Mouse (Mus musculus) lung, postnatal 0 days (tissue): ENCODE measurements around the gene St3gal4. TPM values are rescaled to one million over a fixed set of nuclear protein-coding genes. Genes with fewer than 3 reads are reported as not detected.
A peak's percentile ranks its signal among the peaks of the same experiment; 100 is the strongest.

ENCODE experiments used
- ATAC-seq: fragments of 200-750 bp; cut with Nextera tagmentation; 2 replicates; pipeline ENCODE4 v1.8.0; 2017; ENCODE audit warnings: moderate library complexity
- DNase-seq: peaks from one replicate; pipeline ENCODE4 v3.0.0-alpha.2; 2016; ENCODE audit warnings: low spot score
- H3K27ac ChIP-seq: fragments of 300-500 bp; sonication (generic); 2 replicates; pipeline ENCODE4 v1.5.1; 2014; ENCODE audit warnings: antibody characterized with exemption, mild to moderate bottlenecking, low read length, mixed read lengths
- H3K27me3 ChIP-seq: fragments of 300-500 bp; sonication (generic); replicated peaks from 2 replicates; pipeline ENCODE4 v1.6.1; 2014; ENCODE audit warnings: low read length, mixed read lengths; ENCODE audit not compliant: insufficient read depth
- H3K36me3 ChIP-seq: fragments of 300-500 bp; sonication (generic); 2 replicates; pipeline ENCODE4 v1.6.1; 2014; ENCODE audit warnings: low read length, mixed read lengths; ENCODE audit not compliant: insufficient read depth
- H3K4me1 ChIP-seq: fragments of 300-500 bp; sonication (generic); 2 replicates; pipeline ENCODE4 v1.6.1; 2014; ENCODE audit warnings: antibody characterized with exemption, low read depth, low read length, mixed read lengths; ENCODE audit not compliant: insufficient read depth
- H3K4me2 ChIP-seq: fragments of 300-500 bp; sonication (generic); replicated peaks from 2 replicates; pipeline ENCODE4 v1.6.1; 2014; ENCODE audit warnings: low read depth, mild to moderate bottlenecking, low read length, moderate library complexity, mixed read lengths
- H3K4me3 ChIP-seq: fragments of 300-500 bp; sonication (generic); 2 replicates; pipeline ENCODE4 v1.5.1; 2014; ENCODE audit warnings: low read depth, low read length
- H3K9ac ChIP-seq: fragments of 300-500 bp; sonication (generic); replicated peaks from 2 replicates; pipeline ENCODE4 v1.6.1; 2014; ENCODE audit warnings: low read depth, mild to moderate bottlenecking
- H3K9me3 ChIP-seq: fragments of 300-500 bp; sonication (generic); 2 replicates; pipeline ENCODE4 v1.6.1; 2016; ENCODE audit warnings: low read length, mixed read lengths
- CTCF ChIP-seq: IDR thresholded peaks from 2 replicates; pipeline ENCODE4 v1.5.1; 2016; ENCODE audit warnings: antibody characterized with exemption, mild to moderate bottlenecking
- EP300 ChIP-seq: IDR thresholded peaks from 2 replicates; pipeline ENCODE4 v1.6.1; 2016; ENCODE audit warnings: antibody characterized with exemption, mild to moderate bottlenecking, control low read depth
- WGBS: fragments of 180-500 bp; shearing (Covaris S2); extraction: QIAGEN DNeasy Blood & Tissue Kit; methylation state at CpG from one replicate; pipeline ENCODE4 v1.1.7; 2014; 5-methylcytosine and 5-hydroxymethylcytosine counted together
- polyA plus RNA-seq: library from polyadenylated mRNA; unstranded; fragments of >200 nt; fragmentation: Nextera tagmentation; extraction: Ambion mirVana; gene quantifications from 2 replicates; pipeline ENCODE4 v1.2.1, GENCODE M21; 2015

St3gal4 gene
- polyA plus RNA-seq, 1 experiment from 2014 or later: 50.0 TPM

- H3K27ac ChIP-seq: no peak overlapping the region
- no peaks in the 10 kb centered on the region for H3K27me3 ChIP-seq
- DNase-seq (no peak), ATAC-seq (no peak)
- peaks cover 6% of the 10 kb centered on the region; the same call in 1 of the 2 replicates for H3K4me1 ChIP-seq
- no peak overlapping the region for H3K4me3 ChIP-seq
- H3K9me3 ChIP-seq: no peaks in the 10 kb centered on the region
- H3K4me2 ChIP-seq: no peak overlapping the region
- WGBS: 37% methylated on average over 5 of the region's 5 CpGs
- H3K36me3 ChIP-seq: no peaks in the 10 kb centered on the region
- no peak overlapping the region for H3K9ac ChIP-seq
- TF ChIP-seq EP300: no peak
- TF ChIP-seq CTCF: no peak
These were observed 77.6 kb downstream of the St3gal4 start for GRCm38 (mm10) chr9:35041493-35041892.

GRCm38 (mm10) chr9:35039846-35040245, 79.2 kb downstream of the St3gal4 start:
- H3K4me3 ChIP-seq: no peak overlapping the region
- TF ChIP-seq CTCF: no peak
- no peak for TF ChIP-seq EP300
- H3K9ac ChIP-seq: no peak overlapping the region
- H3K4me1 ChIP-seq: peaks cover 6% of the 10 kb centered on the region; the same call in 1 of the 2 replicates
- no peaks in the 10 kb centered on the region for H3K9me3 ChIP-seq
- no peaks in the 10 kb centered on the region for H3K27me3 ChIP-seq
- H3K4me2 ChIP-seq: no peak overlapping the region
- DNase-seq (no peak), ATAC-seq (no peak)
- H3K27ac ChIP-seq: peak overlapping the region; percentile 47; the same call in 1 of the 2 replicates
- H3K36me3 ChIP-seq: no peaks in the 10 kb centered on the region
- WGBS: 37% methylated on average over 5 of the region's 5 CpGs

GRCm38 (mm10) chr9:35038922-35039586, 80.0 kb downstream of the St3gal4 start:
- DNase-seq (peak; percentile 73), ATAC-seq (peak; percentile 66)
- Histone ChIP-seq H3K9ac (no peak overlapping the region), H3K27ac (peak overlapping the region; percentile 79), H3K27me3 (no peaks in the 10 kb centered on the region), H3K4me2 (no peak overlapping the region), H3K36me3 (no peaks in the 10 kb centered on the region), H3K9me3 (no peaks in the 10 kb centered on the region), H3K4me3 (no peak overlapping the region), H3K4me1 (peaks cover 6% of the 10 kb centered on the region; the same call in 1 of the 2 replicates)
- WGBS: 17% methylated on average over 7 of the region's 7 CpGs
- TF ChIP-seq CTCF: no peak
- peak; percentile 85 for TF ChIP-seq EP300

- peaks cover 6% of the 10 kb centered on the region; the same call in 1 of the 2 replicates for H3K4me1 ChIP-seq
- DNase-seq (no peak), ATAC-seq (no peak)
- no peaks in the 10 kb centered on the region for H3K27me3 ChIP-seq
- no peaks in the 10 kb centered on the region for H3K9me3 ChIP-seq
- WGBS: 40% methylated on average over 14 of the region's 14 CpGs
- no peak for TF ChIP-seq CTCF
- no peak for TF ChIP-seq EP300
- no peak overlapping the region for H3K9ac ChIP-seq
- H3K36me3 ChIP-seq: no peaks in the 10 kb centered on the region
- no peak overlapping the region for H3K27ac ChIP-seq
- no peak overlapping the region for H3K4me3 ChIP-seq
- no peak overlapping the region for H3K4me2 ChIP-seq
These were observed 84.0 kb downstream of the St3gal4 start for GRCm38 (mm10) chr9:35035074-35035473.

- DNase-seq: no peak
- H3K27ac ChIP-seq: no peak overlapping the region
- WGBS: 66% methylated on average over 6 of the region's 6 CpGs
These were observed 86.6 kb downstream of the St3gal4 start for GRCm38 (mm10) chr9:35032457-35032856.

GRCm38 (mm10) chr9:35030823-35031222, 88.2 kb downstream of the St3gal4 start:
- no peak overlapping the region for H3K9ac ChIP-seq
- H3K27ac ChIP-seq: no peak overlapping the region
- no peaks in the 10 kb centered on the region for H3K27me3 ChIP-seq
- TF ChIP-seq CTCF (peak; percentile 73), EP300 (no peak)
- no peak overlapping the region for H3K4me2 ChIP-seq
- no peak overlapping the region for H3K4me3 ChIP-seq
- ATAC-seq (peak; percentile 27; the same call in 1 of the 2 replicates), DNase-seq (peak; percentile 70)
- no peaks in the 10 kb centered on the region for H3K9me3 ChIP-seq
- no peaks in the 10 kb centered on the region; the same call in 1 of the 2 replicates for H3K4me1 ChIP-seq
- no peaks in the 10 kb centered on the region for H3K36me3 ChIP-seq
- 47% methylated on average over 5 of the region's 5 CpGs for WGBS

More at GRCm38 (mm10) chr9:35032457-35032856, 86.6 kb downstream of the St3gal4 start:
- no peak overlapping the region for H3K4me2 ChIP-seq
- H3K27me3 ChIP-seq: no peaks in the 10 kb centered on the region
- H3K4me3 ChIP-seq: no peak overlapping the region
- TF ChIP-seq EP300: no peak
- no peak for TF ChIP-seq CTCF
- no peaks in the 10 kb centered on the region for H3K36me3 ChIP-seq
- no peaks in the 10 kb centered on the region for H3K9me3 ChIP-seq
- no peaks in the 10 kb centered on the region; the same call in 1 of the 2 replicates for H3K4me1 ChIP-seq
- H3K9ac ChIP-seq: no peak overlapping the region
- peak; percentile 27 for ATAC-seq
